Mouse (Mus musculus): ENCODE measurements around the gene Cer1.

DNA sequence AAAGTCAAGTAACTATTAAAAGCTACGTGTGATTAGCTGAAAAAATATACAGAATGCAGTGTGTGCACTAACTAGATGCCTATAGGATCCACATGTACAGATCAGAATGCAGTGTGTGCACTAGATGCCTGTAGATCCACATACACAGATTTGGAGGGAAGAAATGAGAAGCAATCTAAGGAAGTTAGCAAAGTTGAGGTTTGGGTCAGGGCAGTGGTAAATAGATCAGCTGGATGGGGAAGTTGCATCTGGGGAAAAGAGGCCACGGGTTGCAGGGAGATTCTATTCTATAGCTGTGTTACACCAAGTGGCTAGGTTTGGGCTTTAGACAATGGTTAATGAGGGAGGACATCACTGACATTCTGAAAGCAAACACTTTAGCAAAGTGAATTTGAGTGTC is 33.7 kb upstream of the Cer1 start:
- TF ChIP-seq CTCF (IDR thresholded peaks at IDR 0.05; ENCODE audit: low read depth) (no peak), EP300 (optimal IDR thresholded peaks at IDR 0.05) (no peak)
